Comparison of ENCODE assay signal across 9 mouse cellular contexts in the genomic region with DNA sequence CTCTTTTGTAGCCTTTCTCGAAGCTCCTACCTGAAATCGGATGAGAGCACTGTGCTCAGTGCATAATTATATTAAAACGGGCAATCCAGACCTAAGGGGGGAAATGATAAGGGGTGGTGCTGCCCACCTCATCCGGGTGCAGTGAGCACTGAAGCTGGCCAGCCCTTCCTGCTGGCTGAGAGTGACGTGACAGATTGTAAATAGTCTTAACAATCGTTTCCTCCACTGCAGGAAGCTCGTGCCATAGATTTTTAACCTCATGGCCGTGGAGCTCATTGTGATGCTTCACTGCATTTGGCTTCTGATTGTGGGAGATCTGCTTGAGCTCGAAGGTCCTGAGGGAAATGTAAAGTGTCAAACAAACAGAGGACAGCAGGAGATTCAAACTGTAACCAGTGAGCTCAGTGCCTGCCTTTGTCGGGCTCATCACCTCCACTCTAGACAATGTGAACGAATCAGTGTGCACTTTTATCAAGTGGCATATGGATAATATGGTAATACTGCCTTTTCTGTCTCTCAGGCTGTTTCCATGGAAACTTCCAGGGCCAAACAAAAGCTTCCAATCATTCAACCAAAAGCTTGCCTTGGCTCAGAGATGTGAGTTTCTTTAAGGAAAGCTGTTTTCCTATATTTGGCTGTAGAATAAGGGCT. TPM values are rescaled to one million over a fixed set of nuclear protein-coding genes. Genes with fewer than 3 reads are reported as not detected.
A peak's percentile ranks its signal among the peaks of the same experiment; 100 is the strongest.
DNase-seq lines count a peak whose midpoint lies in the region; ATAC-seq and TF ChIP-seq lines count a peak whose summit lies in the region.
"Had no signal": no experiment of that assay in that cellular context is flagged by ENCODE, and none has a peak within 500 bp of the region (broad histone marks: within the 10 kb centered on the region; RNA-seq: fewer than 3 reads in every experiment).

No protein-coding gene starts in this region.

- 74% methylated on average over 11 of the region's 11 CpGs for WGBS in limb, embryonic 15.5 days
- WGBS in limb, embryonic 10.5 days = 83% methylated on average over 11 of the region's 11 CpGs
- WGBS in heart, postnatal 0 days = 57% methylated on average over 11 of the region's 11 CpGs
- 43% methylated on average over 11 of the region's 11 CpGs for WGBS in lung, postnatal 0 days
- 54% methylated on average over 11 of the region's 11 CpGs for WGBS in stomach, embryonic 16.5 days

- no peaks in the 10 kb centered on the region for H3K27me3 ChIP-seq in limb, embryonic 15.5 days
- no peaks in the 10 kb centered on the region for H3K27me3 ChIP-seq in limb, embryonic 10.5 days (ENCODE audit: low read depth, poor library complexity, severe bottlenecking)
- no peaks in the 10 kb centered on the region for H3K27me3 ChIP-seq in heart, postnatal 0 days (ENCODE audit: control insufficient read depth, insufficient read depth, low read length)
- no peaks in the 10 kb centered on the region for H3K27me3 ChIP-seq in lung, postnatal 0 days (replicated peaks; ENCODE audit: insufficient read depth, low read length)
- H3K27me3 ChIP-seq in stomach, embryonic 16.5 days (ENCODE audit: control insufficient read depth, insufficient read depth, low read length) = no peaks in the 10 kb centered on the region

- H3K36me3 ChIP-seq in limb, embryonic 15.5 days = peaks cover 50% of the 10 kb centered on the region
- peaks cover 72% of the 10 kb centered on the region for H3K36me3 ChIP-seq in limb, embryonic 10.5 days
- peaks cover 40% of the 10 kb centered on the region for H3K36me3 ChIP-seq in heart, postnatal 0 days (replicated peaks; ENCODE audit: control insufficient read depth, insufficient read depth, low read length)
- peaks cover 13% of the 10 kb centered on the region; the same call in 1 of the 2 replicates for H3K36me3 ChIP-seq in lung, postnatal 0 days (ENCODE audit: insufficient read depth, low read length)
- H3K36me3 ChIP-seq in stomach, embryonic 16.5 days (ENCODE audit: control insufficient read depth, insufficient read depth, low read length) = peaks cover 11% of the 10 kb centered on the region

- no peaks in the 10 kb centered on the region for H3K9me3 ChIP-seq in limb, embryonic 15.5 days
- no peaks in the 10 kb centered on the region for H3K9me3 ChIP-seq in limb, embryonic 10.5 days (replicated peaks)
- no peaks in the 10 kb centered on the region for H3K9me3 ChIP-seq in heart, postnatal 0 days (replicated peaks; ENCODE audit: control insufficient read depth, low read length)
- no peaks in the 10 kb centered on the region for H3K9me3 ChIP-seq in lung, postnatal 0 days (ENCODE audit: low read length)
- H3K9me3 ChIP-seq in stomach, embryonic 16.5 days (replicated peaks; ENCODE audit: control insufficient read depth, low read length) = no peaks in the 10 kb centered on the region

- H3K27ac ChIP-seq in limb, embryonic 15.5 days = 0 out of 2 replicates have a peak overlapping the region, but pooled peaks have one; percentile 17
- H3K27ac ChIP-seq in limb, embryonic 10.5 days = no peak overlapping the region
- peak overlapping the region; percentile 65 for H3K27ac ChIP-seq in heart, postnatal 0 days (ENCODE audit: low read depth)
- H3K27ac ChIP-seq in lung, postnatal 0 days (ENCODE audit: low read length) = no peak overlapping the region
- peak overlapping the region; percentile 33; the same call in 1 of the 2 replicates for H3K27ac ChIP-seq in stomach, embryonic 16.5 days (ENCODE audit: low read length)
- H3K27ac ChIP-seq: macrophage had no signal

- TF ChIP-seq EP300 in heart, postnatal 0 days (IDR thresholded peaks at IDR 0.05; ENCODE audit: low read depth) = no peak
- TF ChIP-seq EP300 in lung, postnatal 0 days (IDR thresholded peaks at IDR 0.05) = peak; percentile 85

- H3K4me2 ChIP-seq in limb, embryonic 15.5 days = no peak overlapping the region
- H3K4me2 ChIP-seq in heart, postnatal 0 days (ENCODE audit: low read depth, low read length) = no peak overlapping the region
- H3K4me2 ChIP-seq in lung, postnatal 0 days (replicated peaks; ENCODE audit: low read depth, low read length) = no peak overlapping the region
- no peak overlapping the region for H3K4me2 ChIP-seq in stomach, embryonic 16.5 days (ENCODE audit: low read depth, low read length)

- H3K9ac ChIP-seq in limb, embryonic 15.5 days = no peak overlapping the region
- H3K9ac ChIP-seq in heart, postnatal 0 days (replicated peaks; ENCODE audit: low read depth, low read length) = no peak overlapping the region
- H3K9ac ChIP-seq in lung, postnatal 0 days (replicated peaks; ENCODE audit: low read depth) = no peak overlapping the region
- no peak overlapping the region for H3K9ac ChIP-seq in stomach, embryonic 16.5 days (ENCODE audit: low read length)

- no peak for ATAC-seq in limb, embryonic 15.5 days (ENCODE audit: insufficient number of reproducible peaks, low FRiP score, low TSS enrichment, low read depth)
- ATAC-seq in heart, postnatal 0 days (ENCODE audit: insufficient read depth, low read depth) = peak; percentile 44
- peak; percentile 88 for ATAC-seq in lung, postnatal 0 days
- ATAC-seq in stomach, embryonic 16.5 days (ENCODE audit: insufficient read depth, low FRiP score) = no peak
- no peak for ATAC-seq in megakaryocyte progenitor cell, adult 5-6 weeks (replicated peaks; ENCODE audit: poor library complexity)

- DNase-seq in limb, embryonic 10.5 days (ENCODE audit: low spot score) = no peak
- DNase-seq in heart, postnatal 0 days (ENCODE audit: low spot score) = peak; percentile 57
- peak; percentile 75 for DNase-seq in lung, postnatal 0 days (ENCODE audit: low spot score)
- DNase-seq in spleen, postnatal 10 days (ENCODE audit: low spot score in 2 of 2) = no peak
- DNase-seq: cerebellum, postnatal 14 days had no signal

- no peaks in the 10 kb centered on the region for H3K4me1 ChIP-seq in limb, embryonic 15.5 days
- H3K4me1 ChIP-seq in limb, embryonic 10.5 days = no peaks in the 10 kb centered on the region
- H3K4me1 ChIP-seq in heart, postnatal 0 days (ENCODE audit: control insufficient read depth, insufficient read depth) = no peaks in the 10 kb centered on the region
- no peaks in the 10 kb centered on the region for H3K4me1 ChIP-seq in lung, postnatal 0 days (ENCODE audit: insufficient read depth, low read depth, low read length)
- H3K4me1 ChIP-seq in stomach, embryonic 16.5 days (ENCODE audit: control insufficient read depth, insufficient read depth, low read length) = no peaks in the 10 kb centered on the region

- TF ChIP-seq CTCF in heart, postnatal 0 days (IDR thresholded peaks at IDR 0.05; ENCODE audit: low read depth) = no peak
- no peak for TF ChIP-seq CTCF in lung, postnatal 0 days (IDR thresholded peaks at IDR 0.05)

- H3K4me3 ChIP-seq in limb, embryonic 15.5 days = no peak overlapping the region
- H3K4me3 ChIP-seq in limb, embryonic 10.5 days = no peak overlapping the region
- no peak overlapping the region for H3K4me3 ChIP-seq in heart, postnatal 0 days (ENCODE audit: low read depth, low read length)
- H3K4me3 ChIP-seq in lung, postnatal 0 days (ENCODE audit: low read depth, low read length) = no peak overlapping the region
- no peak overlapping the region for H3K4me3 ChIP-seq in stomach, embryonic 16.5 days (replicated peaks; ENCODE audit: low read length)

RNA-seq across cellular contexts. Expression of gene Mfap3, which starts 13.0 kb away (rescaled TPM):
- polyA plus RNA-seq in limb, embryonic 15.5 days (2015; fragmentation: Nextera tagmentation; extraction: Ambion mirVana) = 41.3 and 45.9 TPM in 2 replicates
- 45.4 and 47.7 TPM in 2 replicates for polyA plus RNA-seq in limb, embryonic 10.5 days (2016; fragmentation: Nextera tagmentation; extraction: Ambion mirVana)
- total RNA-seq in heart, postnatal 0 days (2014; rRNA removed; ENCODE audit: low replicate concordance) = 16.3 and 19.4 TPM in 2 replicates
- polyA plus RNA-seq in heart, postnatal 0 days (2015; fragmentation: Nextera tagmentation; extraction: Ambion mirVana) = 19.5 and 23.1 TPM in 2 replicates
- 36.4 and 37.7 TPM in 2 replicates for polyA plus RNA-seq in lung, postnatal 0 days (2015; fragmentation: Nextera tagmentation; extraction: Ambion mirVana)
- 37.9 and 39.0 TPM in 2 replicates for polyA plus RNA-seq in stomach, embryonic 16.5 days (2015; fragmentation: Nextera tagmentation; extraction: Ambion mirVana)
- total RNA-seq in megakaryocyte progenitor cell, adult 5-6 weeks (2015) = 24.0 and 25.7 TPM in 2 replicates
- 24.0 and 26.7 TPM in 2 replicates for total RNA-seq in megakaryocyte progenitor cell, adult 5-6 weeks (2017)

RNA-seq across cellular contexts. Expression of gene Fam114a2, which starts 13.0 kb away (rescaled TPM):
- 86.2 and 88.9 TPM in 2 replicates for polyA plus RNA-seq in limb, embryonic 15.5 days (2015; fragmentation: Nextera tagmentation; extraction: Ambion mirVana)
- polyA plus RNA-seq in limb, embryonic 10.5 days (2016; fragmentation: Nextera tagmentation; extraction: Ambion mirVana) = 61.0 and 67.6 TPM in 2 replicates
- total RNA-seq in heart, postnatal 0 days (2014; rRNA removed; ENCODE audit: low replicate concordance) = 23.6 and 41.8 TPM in 2 replicates
- 50.6 and 56.2 TPM in 2 replicates for polyA plus RNA-seq in heart, postnatal 0 days (2015; fragmentation: Nextera tagmentation; extraction: Ambion mirVana)
- polyA plus RNA-seq in lung, postnatal 0 days (2015; fragmentation: Nextera tagmentation; extraction: Ambion mirVana) = 62.7 and 71.9 TPM in 2 replicates
- polyA plus RNA-seq in stomach, embryonic 16.5 days (2015; fragmentation: Nextera tagmentation; extraction: Ambion mirVana) = 76.3 and 77.6 TPM in 2 replicates
- total RNA-seq in megakaryocyte progenitor cell, adult 5-6 weeks (2015) = 38.7 and 39.8 TPM in 2 replicates
- 32.1 and 32.4 TPM in 2 replicates for total RNA-seq in megakaryocyte progenitor cell, adult 5-6 weeks (2017)

Comparison
In these comparisons a context has a peak if more than half of its experiments do, and no peak if none do; other contexts are left out.
1. H3K27ac ChIP-seq: peak in limb, embryonic 15.5 days (single experiment), heart, postnatal 0 days (single experiment) and stomach, embryonic 16.5 days (single experiment); none in limb, embryonic 10.5 days (single experiment) and lung, postnatal 0 days (single experiment).
2. ATAC-seq: peak in heart, postnatal 0 days (single experiment) and lung, postnatal 0 days (single experiment); none in limb, embryonic 15.5 days (single experiment), stomach, embryonic 16.5 days (single experiment) and megakaryocyte progenitor cell, adult 5-6 weeks (single experiment).
3. DNase-seq: peak in heart, postnatal 0 days (single experiment) and lung, postnatal 0 days (single experiment); none in limb, embryonic 10.5 days (single experiment) and spleen, postnatal 10 days (0 of 2).